Mouse (Mus musculus) olfactory bulb, adult 2 months (tissue): ENCODE results near the gene P4ha2. TPM values are rescaled to one million over a fixed set of nuclear protein-coding genes. Genes with fewer than 3 reads are reported as not detected.

Experiments
- H3K27ac ChIP-seq: fragments of 200-500 bp; 2 replicates; pipeline ENCODE4 v1.5.1; 2012; ENCODE audit warnings: low read depth, low read length; ENCODE audit not compliant: insufficient read depth
- H3K4me1 ChIP-seq: fragments of 200-500 bp; 2 replicates; pipeline ENCODE4 v1.6.1; 2012; ENCODE audit warnings: low read length; ENCODE audit not compliant: control insufficient read depth, insufficient read depth
- H3K4me3 ChIP-seq: fragments of 200-500 bp; 2 replicates; pipeline ENCODE4 v1.5.1; 2012; ENCODE audit warnings: mild to moderate bottlenecking, low read depth, low read length, moderate library complexity; ENCODE audit not compliant: insufficient read depth
- CTCF ChIP-seq: fragments of 200-500 bp; IDR thresholded peaks from 2 replicates; pipeline ENCODE4 v1.5.1; 2012; ENCODE audit warnings: low read depth, mild to moderate bottlenecking, low read length, moderate library complexity; ENCODE audit not compliant: insufficient read depth
- POLR2A ChIP-seq: fragments of 200-500 bp; IDR thresholded peaks from 2 replicates; pipeline ENCODE4 v1.6.1; 2012; ENCODE audit warnings: mild to moderate bottlenecking, low read depth, low read length, moderate library complexity; ENCODE audit not compliant: insufficient read depth
- WGBS: fragments of 180-500 bp; shearing (Covaris S2); methylation state at CpG from one replicate; pipeline ENCODE4 v1.1.7; 2018; 5-methylcytosine and 5-hydroxymethylcytosine counted together
- polyA plus RNA-seq: library from polyadenylated mRNA; stranded (reverse); fragments of >200 nt; gene quantifications from 2 replicates; pipeline ENCODE4 v1.2.4, GENCODE M21; 2012; ENCODE audit warnings: low replicate concordance; ENCODE audit not compliant: missing spikeins, insufficient read depth, insufficient read length

The P4ha2 gene
- polyA plus RNA-seq, 1 experiment, result not detected

DNA sequence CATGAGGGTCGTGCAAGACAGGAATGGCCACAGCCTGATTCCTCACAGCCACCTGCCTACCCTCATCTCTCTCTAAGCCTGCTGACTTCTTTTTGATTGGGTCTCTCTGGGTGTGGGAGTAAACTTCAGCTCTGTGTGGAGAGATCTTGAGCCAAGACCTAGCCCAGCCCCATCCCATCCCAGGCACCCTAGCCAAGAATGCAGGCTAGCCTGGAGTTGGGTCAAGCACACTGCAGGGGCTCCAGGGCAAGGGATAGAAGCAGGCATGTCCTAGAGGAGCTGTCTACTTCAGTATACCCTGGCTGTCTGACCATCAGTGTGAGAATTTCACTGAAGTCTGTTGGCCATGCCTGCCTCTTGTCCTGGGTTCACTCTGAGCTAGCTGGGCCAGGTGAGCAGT lies 40.4 kb upstream of the P4ha2 start:
- no peak for TF ChIP-seq CTCF
- no peak for TF ChIP-seq POLR2A
- WGBS, result 86% methylated on average over 1 of the region's 1 CpGs
- Histone ChIP-seq H3K4me1 (peaks cover 48% of the 10 kb centered on the region), H3K27ac (0 out of 2 replicates have a peak overlapping the region, but pooled peaks have one; percentile 24), H3K4me3 (no peak overlapping the region)

- Histone ChIP-seq H3K27ac (no peak overlapping the region; the same call in 1 of the 2 replicates), H3K4me1 (peaks cover 48% of the 10 kb centered on the region), H3K4me3 (no peak overlapping the region)
- TF ChIP-seq POLR2A, result no peak
- no peak for TF ChIP-seq CTCF
- WGBS, result 58% methylated on average over 9 of the region's 9 CpGs
These were observed 39.6 kb upstream of the P4ha2 start for GRCm38 (mm10) chr11:54060316-54060715.

GRCm38 (mm10) chr11:54062086-54062752 lies 37.7 kb upstream of the P4ha2 start:
- H3K4me1 ChIP-seq, result peaks cover 48% of the 10 kb centered on the region
- 46% methylated on average over 12 of the region's 12 CpGs for WGBS
- TF ChIP-seq POLR2A, result no peak
- TF ChIP-seq CTCF, result no peak
- peak overlapping the region; percentile 50 for H3K27ac ChIP-seq
- H3K4me3 ChIP-seq, result no peak overlapping the region

- TF ChIP-seq CTCF, result no peak
- no peak for TF ChIP-seq POLR2A
- no peak overlapping the region for H3K4me3 ChIP-seq
- peaks cover 44% of the 10 kb centered on the region for H3K4me1 ChIP-seq
- WGBS, result 56% methylated on average over 9 of the region's 9 CpGs
- peak overlapping the region; percentile 50; the same call in 1 of the 2 replicates for H3K27ac ChIP-seq
These were observed 37.0 kb upstream of the P4ha2 start for GRCm38 (mm10) chr11:54062753-54063471.

DNA sequence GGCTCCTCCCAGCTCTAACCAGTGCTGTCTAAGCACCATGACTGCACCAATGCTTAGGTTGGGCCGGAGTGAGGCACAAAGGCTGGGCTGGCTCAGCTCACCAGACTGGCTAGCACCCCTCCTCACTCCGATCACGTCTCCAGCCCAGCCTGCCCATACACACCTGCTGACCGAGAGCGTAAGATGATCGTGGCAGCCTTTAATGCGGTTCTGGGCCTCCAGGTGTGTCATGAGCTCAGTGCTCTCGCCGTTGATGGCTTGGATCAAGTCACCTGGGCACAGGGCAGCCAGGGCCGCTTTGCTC lies 36.5 kb upstream of the P4ha2 start:
- H3K27ac ChIP-seq, result no peak overlapping the region
- no peak for TF ChIP-seq POLR2A
- no peak for TF ChIP-seq CTCF
- 90% methylated on average over 10 of the region's 10 CpGs for WGBS
- H3K4me3 ChIP-seq, result no peak overlapping the region
- H3K4me1 ChIP-seq, result peaks cover 39% of the 10 kb centered on the region

- Histone ChIP-seq H3K4me3 (no peak overlapping the region), H3K27ac (no peak overlapping the region), H3K4me1 (peaks cover 36% of the 10 kb centered on the region)
- TF ChIP-seq CTCF (no peak), POLR2A (no peak)
- 82% methylated on average over 3 of the region's 3 CpGs for WGBS
These were observed 35.4 kb upstream of the P4ha2 start for GRCm38 (mm10) chr11:54064412-54064978.

DNA sequence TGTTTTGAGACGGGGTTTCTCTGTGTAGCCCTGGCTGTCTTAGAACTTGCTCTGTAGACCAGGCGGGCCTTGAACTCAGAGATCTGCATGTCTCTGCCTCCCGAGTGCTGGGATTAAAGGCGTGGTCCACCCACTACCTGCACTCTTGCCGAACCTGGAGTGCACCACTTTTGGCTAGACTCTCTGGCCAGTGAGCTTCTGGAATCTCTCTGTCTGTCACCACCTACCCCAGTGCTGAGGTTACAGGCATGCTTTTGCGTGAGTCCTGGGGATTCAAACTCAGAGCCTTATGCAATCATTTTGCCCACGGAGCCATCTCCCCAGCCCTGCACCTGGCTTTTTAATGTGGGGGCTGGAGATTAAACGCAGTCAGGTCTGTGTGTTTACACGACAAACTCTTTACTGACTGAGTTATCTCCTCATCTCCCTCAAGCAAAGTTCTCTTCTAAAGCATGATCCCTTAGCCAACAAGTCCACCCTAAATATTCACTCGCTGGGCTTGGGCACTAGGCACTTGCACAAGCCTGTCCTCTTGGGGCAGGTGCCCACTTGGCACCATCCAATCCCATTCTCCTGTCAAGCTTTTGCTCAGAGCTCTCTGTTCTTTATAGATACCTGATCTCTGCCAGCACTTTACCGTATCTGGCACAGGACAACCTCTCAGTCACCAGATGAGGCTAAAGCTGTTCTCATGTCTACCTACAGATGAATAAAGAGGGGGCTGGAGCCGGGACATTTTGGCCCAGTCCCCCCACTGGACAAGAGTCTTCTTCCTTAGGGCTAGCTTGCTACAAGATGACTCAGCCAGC lies 34.6 kb upstream of the P4ha2 start:
- peaks cover 30% of the 10 kb centered on the region for H3K4me1 ChIP-seq
- 82% methylated on average over 12 of the region's 12 CpGs for WGBS
- no peak overlapping the region for H3K4me3 ChIP-seq
- H3K27ac ChIP-seq, result no peak overlapping the region
- TF ChIP-seq POLR2A, result no peak
- no peak for TF ChIP-seq CTCF

DNA sequence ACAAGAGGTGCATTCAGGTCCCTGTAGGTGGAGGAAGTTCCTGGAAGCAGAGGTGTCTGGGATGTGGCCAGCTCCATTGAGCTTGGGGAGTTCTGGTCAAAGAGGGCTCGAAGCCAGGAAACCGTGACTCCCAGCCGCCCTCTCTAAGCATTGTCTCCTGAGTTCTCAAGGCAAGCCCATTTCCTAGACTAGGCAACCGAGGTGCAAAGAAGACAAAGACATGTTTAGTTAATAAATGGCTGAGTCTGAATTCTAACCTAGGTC lies 34.0 kb upstream of the P4ha2 start:
- no peak overlapping the region for H3K27ac ChIP-seq
- WGBS, result 81% methylated on average over 4 of the region's 4 CpGs
- H3K4me3 ChIP-seq, result no peak overlapping the region
- TF ChIP-seq POLR2A (no peak), CTCF (no peak)
- peaks cover 28% of the 10 kb centered on the region for H3K4me1 ChIP-seq

DNA sequence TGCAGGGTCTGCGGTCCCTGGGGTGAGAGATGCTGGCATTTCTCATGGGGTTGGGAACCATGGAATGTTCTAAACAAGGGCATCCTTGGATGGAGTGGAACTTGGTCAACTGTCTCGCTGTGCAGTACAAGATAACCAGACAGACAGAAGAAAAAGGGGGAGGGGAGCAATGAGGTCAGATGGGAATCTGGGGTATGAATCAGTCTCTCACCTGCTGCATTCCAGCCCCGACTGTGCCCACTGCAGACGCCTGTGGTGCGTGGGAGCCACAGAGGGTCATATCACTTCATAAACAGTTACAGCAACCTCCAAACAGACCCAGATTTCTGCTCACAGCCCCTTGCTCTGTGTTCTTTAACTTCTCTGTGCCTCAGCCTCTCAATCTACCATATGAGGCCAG lies 33.5 kb upstream of the P4ha2 start:
- Histone ChIP-seq H3K4me1 (peaks cover 27% of the 10 kb centered on the region), H3K27ac (no peak overlapping the region), H3K4me3 (no peak overlapping the region)
- WGBS, result 90% methylated on average over 5 of the region's 5 CpGs
- TF ChIP-seq POLR2A, result no peak
- TF ChIP-seq CTCF, result no peak
